Mouse (Mus musculus) embryonic facial prominence, embryonic 11.5 days (tissue): Measurements from ENCODE around the gene Ttll1. TPM values are rescaled to one million over a fixed set of nuclear protein-coding genes. Genes with fewer than 3 reads are reported as not detected.

Experiments
- microRNA-seq: library from miRNA; unstranded; fragments of <30 nt; microRNA quantifications from one replicate; pipeline ENCODE4, GENCODE M21; 2016; ENCODE audit warnings: borderline number of aligned reads
- polyA plus RNA-seq: library from polyadenylated mRNA; unstranded; fragments of >200 nt; fragmentation: Nextera tagmentation; extraction: Ambion mirVana; gene quantifications from 2 replicates; pipeline ENCODE4 v1.2.1, GENCODE M21; 2014

Gene Ttll1
- polyA plus RNA-seq, 1 experiment from 2014 or later: 18.1 TPM

Small RNAs within 50 kb of the gene (microRNA-seq; reads per million reads assigned to microRNA genes)
- gene Gm24575: not detected

Other genes starting within 250 kb of the Ttll1 start
- gene Arfgap3, start 160.6 kb downstream of the Ttll1 start, polyA plus RNA-seq: 37.0 and 40.8 TPM in 2 replicates
- gene Pacsin2, start 46.3 kb downstream of the Ttll1 start, polyA plus RNA-seq: 41.7 and 41.9 TPM in 2 replicates
- gene Bik, start 16.0 kb upstream of the Ttll1 start, polyA plus RNA-seq: 2.7 and 3.0 TPM in 2 replicates
- gene Tspo, start 52.7 kb upstream of the Ttll1 start, polyA plus RNA-seq: 24.7 and 32.5 TPM in 2 replicates
- 40.3 and 42.5 TPM in 2 replicates for gene Mcat, start 52.9 kb upstream of the Ttll1 start, polyA plus RNA-seq
- gene Ttll12, start 84.3 kb upstream of the Ttll1 start, polyA plus RNA-seq: 48.6 and 54.4 TPM in 2 replicates
- gene Scube1, start 214.1 kb upstream of the Ttll1 start, polyA plus RNA-seq: 30.2 and 32.8 TPM in 2 replicates